Mouse (Mus musculus) WW6 (cell line): Measurements from ENCODE around the gene Gm20388.

ENCODE experiments used
- DNase-seq: peaks from one replicate; pipeline ENCODE4 v3.0.0-alpha.2; 2013; ENCODE audit warnings: low read depth, low spot score

Gm20388 gene

DNA sequence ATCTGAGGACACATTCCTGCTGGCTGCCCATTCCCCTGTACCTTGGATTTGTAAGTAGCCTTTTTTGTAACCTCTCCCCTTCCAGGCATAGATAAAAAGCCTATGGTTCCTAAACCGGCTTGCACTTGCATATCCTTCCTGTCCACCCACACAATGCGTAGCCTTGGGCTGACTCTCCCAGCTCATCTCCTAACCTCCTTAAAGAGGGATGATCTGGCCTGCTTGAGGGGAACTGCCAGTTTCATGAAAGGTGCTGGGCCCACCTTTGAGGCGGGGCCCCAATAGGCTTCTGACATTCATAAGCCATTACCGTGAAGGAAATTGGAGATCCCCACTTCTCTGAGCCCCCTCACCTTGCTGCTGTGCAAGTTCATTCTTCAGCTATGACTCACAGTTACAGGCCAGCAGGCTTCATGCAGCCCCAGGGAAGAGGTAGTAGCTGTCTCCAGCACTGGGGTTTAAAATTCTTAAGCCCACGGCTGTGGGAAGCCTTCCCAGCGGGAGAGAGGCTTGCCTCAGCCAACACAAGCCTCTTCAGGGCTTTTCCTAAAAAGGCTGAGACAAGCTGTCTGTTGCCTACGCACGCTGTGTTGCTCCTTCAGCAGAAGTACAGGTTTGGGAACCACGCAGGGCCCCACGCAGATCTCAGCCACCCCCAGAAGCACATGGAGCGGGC is 2551.0 kb downstream of the Gm20388 start:
- no peak for DNase-seq

DNA sequence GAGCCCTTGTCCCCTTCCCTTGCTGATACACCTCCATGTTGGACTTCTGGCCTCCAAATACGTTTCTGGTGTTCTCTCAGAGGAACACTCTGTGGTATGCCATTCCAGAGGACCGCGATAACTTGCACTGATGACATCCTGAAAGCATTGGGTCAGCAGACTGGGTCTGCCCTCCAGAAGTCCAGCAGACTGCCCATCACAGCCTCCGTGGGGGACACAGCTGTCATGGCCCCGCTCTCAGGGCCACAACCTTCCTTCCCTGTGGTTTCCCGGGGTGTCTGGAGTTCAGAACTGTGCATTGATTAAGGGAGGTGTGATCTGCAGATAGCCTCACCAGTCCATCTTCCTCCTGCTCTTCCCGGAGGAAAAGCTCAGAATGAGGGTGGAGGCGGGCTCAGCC is 2551.9 kb downstream of the Gm20388 start:
- DNase-seq: no peak

DNA sequence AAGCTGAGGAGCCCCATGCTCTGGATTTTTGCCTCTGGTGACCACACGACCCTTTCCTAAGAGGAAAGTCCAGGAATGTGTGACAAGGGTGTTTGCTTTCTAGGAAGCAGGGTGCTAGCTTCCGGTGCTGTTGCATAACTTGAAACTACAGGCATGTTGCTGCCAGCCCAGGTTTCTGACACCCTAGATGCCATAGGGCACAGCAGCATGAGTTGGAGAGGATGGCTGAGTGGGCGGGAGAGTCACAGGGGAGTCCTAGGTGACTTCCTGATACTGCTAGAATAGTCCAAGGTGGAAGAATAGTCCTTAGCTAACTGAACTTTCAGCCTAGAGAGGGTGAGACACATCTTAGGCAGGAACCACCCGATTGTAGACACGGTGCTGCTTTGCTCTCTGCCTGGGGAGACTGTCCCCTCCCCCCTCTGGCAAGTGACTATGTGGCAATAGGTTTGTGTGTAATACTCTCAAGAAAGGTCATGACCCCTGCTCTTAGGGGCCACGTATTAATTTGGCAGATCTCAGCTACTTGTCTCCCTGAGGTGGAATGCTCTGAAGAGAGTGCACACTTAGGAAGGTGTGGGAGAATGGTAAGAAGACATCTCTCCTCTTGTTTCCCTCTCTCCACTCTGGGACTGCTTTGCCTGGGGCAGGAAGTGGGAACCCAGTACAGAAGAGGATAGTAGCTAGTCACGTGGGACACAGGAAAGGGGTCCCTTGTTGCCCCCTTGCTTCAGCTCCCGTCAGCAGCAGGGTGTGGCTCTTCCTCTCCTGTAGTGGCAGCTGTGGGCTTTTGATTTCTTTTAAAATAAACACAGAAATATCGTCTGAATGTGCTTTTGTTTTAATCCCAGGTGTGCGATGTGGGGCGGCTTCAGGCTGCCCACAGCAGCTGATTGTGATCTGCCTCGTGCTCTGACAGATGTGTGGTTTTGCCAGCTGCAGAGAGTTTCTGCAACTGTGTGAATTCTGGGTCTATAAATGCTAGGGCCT is 2553.3 kb downstream of the Gm20388 start:
- no peak for DNase-seq

DNA sequence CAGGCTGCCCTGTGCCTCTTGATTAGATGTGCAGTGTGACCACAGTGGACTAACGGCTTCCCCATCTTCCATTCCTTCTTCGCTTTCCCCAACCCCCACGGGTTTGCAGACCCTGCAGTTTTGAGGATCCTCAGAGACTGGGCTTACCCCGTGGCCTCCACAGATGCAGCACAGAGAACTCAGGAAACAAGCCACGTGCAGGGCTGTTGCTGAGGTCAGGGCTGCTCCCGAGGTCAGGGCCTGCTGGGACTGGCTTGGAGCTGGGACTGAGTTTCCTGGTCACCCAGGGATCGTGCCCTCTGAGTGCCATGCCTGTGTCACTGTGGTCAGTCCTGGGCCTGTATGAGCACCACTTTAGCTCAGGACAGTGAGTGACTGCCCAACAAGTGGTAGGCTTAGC is 2554.3 kb downstream of the Gm20388 start:
- DNase-seq: no peak

DNA sequence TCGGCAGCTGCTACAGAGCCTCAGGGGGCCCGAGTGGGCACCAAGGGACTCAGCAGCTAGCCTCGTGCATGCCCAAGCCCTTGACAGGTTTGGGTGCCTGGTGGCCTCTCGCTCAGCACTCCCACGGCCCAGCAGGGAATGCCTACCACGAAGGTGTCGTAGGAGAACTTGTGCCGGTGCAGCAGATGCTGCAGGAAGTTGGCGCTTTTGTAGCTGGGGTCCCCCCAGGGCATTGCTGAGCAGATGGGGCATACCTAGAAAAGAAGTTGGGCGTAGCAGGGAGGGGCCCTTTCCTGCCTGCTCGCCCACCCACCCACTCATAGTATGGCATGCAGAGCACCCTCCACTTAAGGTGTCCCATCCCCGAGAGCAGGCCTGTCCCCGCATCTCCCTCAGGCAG is 2557.2 kb downstream of the Gm20388 start:
- no peak for DNase-seq

DNA sequence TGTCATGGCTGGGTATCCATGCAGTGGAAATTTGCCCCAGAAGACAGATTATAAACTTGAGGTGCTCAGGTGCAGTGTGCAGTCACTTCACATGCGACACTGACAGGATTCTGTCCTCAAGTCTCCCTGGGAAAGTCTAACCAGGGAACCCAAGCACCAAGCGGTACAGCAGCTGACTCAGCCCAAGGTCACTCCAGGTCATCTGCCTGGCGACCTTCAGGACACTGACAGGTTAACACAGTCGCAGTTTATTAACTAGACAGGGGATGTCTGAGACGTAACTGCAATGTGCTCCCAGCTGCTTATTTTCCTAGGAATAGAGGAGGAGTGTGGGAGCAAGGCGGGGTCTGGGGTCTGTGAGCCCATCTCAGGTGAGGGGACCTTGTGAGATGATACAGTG is 2558.8 kb downstream of the Gm20388 start:
- no peak for DNase-seq

DNA sequence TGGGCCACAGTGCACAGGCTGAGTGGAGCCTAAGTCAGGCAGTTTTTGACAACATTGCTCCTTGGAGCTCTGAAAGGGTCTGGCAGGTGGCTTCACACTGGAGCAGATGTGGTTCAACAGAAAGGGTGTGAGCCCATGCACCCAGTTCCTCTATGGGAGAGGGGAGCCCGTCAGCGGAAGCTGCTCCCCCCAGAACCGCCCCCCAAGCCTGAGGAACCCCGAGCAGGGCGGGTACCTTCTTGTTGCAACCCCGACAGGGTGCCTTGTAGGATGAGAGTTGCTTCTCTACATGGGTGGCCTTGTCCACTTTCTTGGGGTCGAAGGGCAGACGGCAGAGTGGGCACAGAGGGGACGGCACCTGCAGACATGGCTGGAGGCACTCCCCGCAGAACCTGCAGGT is 2559.3 kb downstream of the Gm20388 start:
- DNase-seq: no peak

DNA sequence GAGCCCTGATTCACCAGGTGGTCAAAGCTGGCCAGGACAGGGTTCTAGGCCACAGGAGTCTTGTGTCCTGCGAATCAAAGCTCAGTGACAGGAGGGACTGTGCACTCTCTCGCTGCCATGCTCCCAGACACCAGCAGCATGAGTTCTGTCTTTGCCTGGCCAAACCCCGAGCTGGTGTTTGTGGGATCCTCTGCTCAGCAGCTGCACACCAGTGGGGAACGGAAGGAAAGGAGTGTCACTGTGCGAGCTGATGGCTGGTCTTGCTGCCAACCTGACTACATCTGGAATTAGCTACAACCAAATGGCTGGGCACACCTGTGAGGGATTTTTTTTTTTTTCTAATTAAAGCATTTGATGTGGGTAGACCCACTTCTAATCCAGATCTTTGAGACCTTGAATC is 2560.1 kb downstream of the Gm20388 start:
- no peak for DNase-seq

DNA sequence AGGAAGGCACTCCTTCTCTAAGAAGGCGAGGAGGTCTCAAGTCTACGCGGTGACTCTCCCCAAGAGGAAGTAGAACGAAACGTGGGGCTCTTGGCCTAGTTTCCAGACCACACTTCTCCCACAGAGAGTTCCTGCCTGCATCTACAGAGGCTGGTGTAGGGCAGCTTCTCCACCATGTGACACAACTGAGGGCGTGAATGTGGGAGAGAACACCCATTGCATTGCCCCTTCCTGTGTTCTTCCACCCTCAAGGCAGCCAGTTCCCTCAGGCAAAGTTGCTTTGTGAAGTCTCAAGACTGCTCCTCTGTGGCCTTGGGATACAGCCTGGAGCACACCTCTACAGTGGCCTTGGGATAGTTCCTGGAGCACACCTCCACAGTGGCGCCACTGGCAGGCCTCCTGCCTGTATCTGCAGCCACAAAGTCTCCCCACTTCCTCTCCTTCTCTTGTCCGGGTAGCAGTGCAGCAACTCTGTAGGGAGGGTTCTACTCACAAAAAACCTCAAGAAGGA is 2563.3 kb downstream of the Gm20388 start:
- no peak for DNase-seq

DNA sequence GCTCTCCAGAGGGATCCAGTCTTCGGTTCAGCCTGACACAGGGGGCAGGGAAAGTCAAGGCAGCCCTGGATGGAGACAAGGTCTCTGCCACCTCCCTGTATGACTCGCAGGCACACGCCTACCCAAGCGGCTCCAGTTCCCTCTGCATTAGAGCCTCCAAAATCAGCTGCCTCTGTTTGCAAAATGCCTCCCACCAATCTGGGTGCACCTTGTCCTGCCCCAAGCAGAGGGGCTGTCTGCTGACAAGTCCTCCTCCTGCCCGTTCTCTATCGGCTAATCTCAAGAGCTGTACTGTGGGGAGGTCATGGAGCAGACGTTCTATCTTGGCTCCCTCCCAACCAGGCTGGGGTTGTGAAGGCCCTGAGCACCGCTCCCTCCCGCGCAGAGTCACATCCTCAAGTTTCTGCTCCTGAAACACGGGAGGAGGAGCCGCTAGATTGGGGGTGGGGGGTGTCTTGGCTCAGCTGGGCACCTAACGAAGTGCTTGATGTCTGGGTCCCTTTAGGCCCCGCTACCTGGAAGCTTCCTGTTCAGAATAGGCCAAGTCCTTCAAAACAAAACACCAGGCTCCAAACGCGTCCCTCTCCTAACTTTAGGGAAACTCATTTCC is 2564.4 kb downstream of the Gm20388 start:
- DNase-seq: no peak

DNA sequence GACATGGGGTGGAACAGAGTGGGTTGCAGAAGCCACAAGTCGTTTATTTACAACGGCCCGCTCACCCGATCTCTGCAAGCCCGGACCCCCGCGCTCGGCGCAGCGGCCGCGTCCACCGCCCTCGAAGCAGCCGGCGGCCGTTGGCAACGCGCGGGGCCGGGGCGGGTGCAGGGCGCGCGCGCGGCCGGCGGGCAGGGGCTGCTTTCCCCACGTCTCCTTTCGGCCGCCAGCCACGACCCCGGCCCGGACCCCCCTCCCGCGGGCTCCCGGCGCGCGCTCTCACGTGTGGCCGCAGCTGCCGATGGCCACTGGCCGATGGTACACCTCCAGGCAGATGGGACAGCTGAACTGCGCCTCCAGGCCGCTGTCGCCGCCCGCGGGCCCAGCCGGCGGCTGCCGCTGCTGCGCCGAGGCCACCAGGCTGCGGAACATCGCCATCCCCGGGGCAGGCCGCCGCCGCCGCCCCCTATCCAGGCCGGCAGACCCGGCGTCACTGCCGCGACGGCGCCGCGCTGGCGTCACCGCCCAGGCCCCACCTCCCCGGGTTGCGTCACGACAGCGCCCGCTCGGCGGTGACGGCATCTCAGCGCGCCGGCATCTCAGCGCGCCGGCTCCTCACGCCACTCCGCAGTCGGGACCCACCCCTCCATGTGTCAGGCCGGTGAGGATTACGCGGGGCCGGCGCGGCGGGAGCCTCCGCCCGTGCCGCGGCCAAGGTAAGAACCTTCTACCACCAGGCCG is 2565.1 kb downstream of the Gm20388 start, which contains the start of the genes Rnf166 and Ctu2:
TSS of gene Rnf166 (minus strand) at position 485 of the 741 bp plus-strand sequence.
TSS of gene Ctu2 (plus strand) at position 564 of the 741 bp plus-strand sequence.
- peak; percentile 89 for DNase-seq

DNA sequence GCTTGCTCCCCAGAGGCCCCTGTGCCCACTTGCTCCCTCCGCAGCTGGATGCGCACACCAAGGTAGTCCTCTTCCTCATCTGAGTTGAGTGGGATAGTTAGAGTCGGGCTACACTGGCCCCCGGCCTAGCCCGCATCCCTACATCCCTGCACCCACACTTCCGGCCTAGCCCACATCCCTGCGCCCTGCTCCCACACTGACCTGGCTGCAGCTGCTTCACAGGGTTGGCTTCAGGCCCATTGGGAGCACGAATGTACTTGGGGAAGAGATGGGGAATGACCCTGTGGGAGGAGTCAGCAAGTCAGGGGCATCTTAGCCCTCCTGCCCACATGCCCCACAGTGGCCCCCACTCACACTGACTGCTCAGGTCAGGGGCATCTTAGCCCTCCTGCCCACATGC is 2571.8 kb downstream of the Gm20388 start:
- no peak for DNase-seq

DNA sequence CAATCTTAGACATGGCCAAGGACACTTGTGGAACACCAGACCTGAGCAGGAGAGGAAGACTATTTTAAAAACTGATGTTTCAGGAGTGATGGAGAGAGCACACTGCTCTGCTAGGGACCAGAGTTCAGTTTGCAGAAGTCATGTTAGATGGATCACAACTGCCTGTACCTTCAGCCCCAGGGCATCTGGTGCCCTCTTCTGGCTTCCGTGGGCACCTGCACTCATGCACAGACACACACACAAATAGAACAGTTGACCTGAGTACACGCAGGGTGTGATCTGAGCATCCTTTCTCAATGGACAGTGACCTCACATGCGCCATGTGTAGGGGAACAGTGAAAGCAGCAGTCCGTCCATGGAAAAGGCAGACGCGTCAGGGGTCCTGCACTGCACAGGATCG is 2573.2 kb downstream of the Gm20388 start:
- DNase-seq: no peak

DNA sequence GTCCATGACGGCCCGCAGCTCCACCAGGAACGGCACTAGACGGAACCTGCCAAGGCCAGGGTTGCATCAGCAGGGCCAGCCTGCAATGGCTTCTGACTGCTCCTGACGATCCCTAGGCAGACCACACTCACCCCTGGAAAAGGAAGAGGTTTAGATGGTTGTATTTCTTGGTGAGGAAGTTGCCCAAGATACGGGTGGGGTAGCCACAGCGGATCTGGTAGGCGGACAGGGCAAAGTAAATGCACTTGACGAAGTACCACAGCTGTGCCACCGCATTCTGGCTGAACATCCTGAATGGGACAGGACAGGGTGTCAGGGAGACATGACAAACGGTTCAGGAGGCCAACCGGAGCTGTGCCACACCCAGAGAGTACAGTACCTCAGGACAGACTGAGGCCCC is 2574.2 kb downstream of the Gm20388 start:
- no peak for DNase-seq

DNA sequence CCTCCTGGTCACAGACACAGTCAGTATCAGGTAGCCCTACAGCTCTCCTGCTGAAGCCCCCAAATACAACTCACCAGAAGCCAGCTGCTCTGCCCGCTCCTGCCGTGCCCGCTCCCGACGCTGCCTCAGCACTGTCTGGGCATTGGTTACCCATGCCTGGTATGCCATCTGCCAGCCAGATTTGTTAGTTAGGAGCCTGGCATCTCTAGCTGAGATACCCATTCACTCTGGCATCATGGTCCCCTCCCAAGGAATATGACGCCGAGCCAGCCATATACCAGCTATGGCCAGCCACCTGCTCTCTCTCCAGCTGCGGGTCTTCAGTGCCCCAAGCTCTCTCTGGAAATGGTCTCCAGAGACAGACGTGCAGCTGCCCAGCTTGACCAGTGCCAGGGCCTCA is 2577.7 kb downstream of the Gm20388 start:
- no peak for DNase-seq

DNA sequence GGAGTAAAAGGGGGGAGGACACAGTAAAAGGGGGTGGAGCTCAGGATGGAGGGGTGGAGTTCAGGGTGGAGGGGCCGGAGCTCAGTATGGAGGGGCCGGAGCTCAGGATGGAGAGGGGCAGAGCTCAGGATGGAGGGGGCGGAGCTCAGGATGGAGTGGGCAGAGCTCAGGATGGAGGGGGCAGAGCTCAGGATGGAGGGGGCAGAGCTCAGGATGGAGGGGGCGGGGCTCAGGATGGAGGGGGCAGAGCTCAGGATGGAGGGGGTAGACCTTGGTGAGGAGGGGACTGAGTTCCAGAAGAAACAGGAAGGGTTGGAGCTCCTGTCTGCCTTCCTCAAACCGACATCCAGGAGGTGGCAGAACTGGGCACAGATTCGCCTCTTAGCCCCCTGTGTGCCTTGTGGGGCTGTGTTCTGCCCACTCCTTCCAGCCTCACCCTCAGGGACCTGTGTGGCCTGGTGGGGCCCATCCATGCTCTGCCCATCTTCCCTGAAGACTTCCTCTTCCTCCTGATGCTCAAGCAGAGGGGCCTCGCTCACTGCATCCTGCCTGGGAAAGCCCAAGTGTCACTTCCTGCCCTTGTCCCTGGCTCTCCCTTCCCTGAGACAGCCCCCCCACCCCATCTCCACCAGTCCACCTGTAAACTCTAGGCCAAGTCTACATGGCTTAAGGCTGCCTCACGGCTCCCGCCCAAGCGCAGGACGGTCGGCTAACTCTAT is 2586.5 kb downstream of the Gm20388 start:
- no peak for DNase-seq

DNA sequence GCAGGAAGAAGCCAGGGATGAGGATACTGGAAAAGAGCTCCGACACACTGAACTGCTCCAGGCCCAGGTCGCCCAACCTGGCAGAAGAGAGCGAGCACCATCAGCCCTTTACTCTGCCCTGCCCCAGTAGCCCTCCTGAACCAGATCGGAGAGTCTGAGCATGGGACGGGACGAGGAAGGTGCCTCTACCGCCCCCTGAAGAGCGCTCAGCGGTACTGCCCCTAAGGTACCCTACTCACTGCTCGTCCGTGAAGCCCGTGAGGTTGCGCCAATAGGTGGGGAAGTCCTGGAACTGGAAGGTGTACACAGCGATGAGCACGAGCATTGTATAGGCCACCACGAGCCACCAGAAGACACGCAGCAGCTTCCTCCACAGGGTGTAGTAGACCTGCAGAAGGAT is 2587.3 kb downstream of the Gm20388 start:
- peak; percentile 75 for DNase-seq

DNA sequence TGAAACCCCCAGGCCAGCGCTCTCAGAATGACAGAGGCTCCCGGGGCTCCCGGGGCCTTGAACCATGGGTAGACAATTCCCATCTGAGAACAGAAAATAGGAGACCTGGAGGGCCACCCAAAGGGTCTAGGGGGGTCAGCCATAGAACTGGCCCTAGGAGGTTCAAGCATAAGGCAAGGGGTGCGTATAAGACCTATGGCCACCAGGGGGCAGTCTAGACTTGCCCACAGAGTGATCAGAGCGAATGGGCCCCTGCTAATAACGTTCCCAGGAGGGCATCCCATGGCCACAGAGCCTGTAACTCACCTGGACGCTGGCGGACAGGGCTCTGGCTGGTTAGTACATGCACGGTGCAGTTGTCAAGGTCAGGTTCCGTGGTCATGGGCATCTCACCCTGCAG is 2590.2 kb downstream of the Gm20388 start:
- DNase-seq: peak; percentile 49

DNA sequence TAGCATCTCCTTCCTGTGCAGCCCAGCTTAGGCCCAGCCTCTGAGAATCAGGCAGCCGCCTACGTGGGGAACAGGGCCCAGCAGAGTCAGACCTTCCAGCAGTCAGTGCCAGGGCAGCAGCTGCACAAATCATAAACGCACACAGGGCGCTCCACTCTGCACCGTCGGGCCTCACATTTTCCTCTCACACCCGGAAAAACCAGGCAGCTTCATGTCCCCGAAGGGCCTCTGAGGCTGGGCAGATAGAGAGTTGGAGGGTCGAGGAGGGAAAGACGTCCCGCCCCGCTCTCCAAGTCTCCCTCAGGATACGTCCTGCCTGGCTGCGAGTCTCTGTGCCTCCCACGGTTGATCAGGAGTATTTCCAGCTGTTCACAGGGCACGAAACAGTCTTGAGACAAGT is 2600.9 kb downstream of the Gm20388 start:
- DNase-seq: no peak

DNA sequence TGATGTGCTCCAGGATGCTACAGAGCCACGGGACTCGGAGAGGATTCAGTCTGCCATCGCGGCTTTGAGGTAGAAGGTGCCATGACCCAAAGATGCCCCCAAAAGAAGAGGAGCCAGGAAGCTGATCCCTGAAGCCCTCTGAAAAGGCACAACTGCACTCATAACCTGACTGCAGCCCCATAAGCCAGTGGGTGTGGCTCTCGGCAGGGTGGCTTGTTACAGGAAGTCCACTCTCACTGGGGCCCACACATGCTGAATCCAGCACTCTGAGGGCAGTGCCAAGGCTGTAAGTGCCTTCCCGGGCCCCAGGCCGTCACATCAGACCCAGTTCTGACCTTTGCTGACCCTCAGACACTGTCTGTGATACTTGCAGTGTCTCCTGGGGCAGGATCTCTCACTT is 2601.8 kb downstream of the Gm20388 start:
- DNase-seq: no peak

DNA sequence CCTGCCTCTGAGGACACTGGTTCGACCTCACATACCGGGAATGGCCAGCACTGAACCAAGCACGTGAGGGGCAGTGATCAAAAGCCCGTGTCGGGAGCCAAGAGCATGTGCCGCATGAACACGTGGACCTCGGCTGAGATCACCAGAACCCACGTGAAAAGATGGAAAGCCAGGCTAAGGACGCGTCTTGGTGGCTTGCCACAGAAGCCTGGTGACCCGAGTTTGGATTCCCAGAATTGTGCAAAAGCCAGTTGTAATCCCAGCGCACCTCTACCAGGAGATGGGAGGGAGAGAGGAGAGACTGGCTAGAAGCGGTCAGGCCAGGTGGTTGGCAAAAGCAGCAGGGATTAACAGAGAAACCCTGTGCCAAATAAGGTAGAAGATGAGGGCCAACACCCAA is 2605.1 kb downstream of the Gm20388 start:
- no peak for DNase-seq
